Mouse (Mus musculus) heart, embryonic 12.5 days (tissue): ENCODE results near the gene Gm1123. TPM values are rescaled to one million over a fixed set of nuclear protein-coding genes. Genes with fewer than 3 reads are reported as not detected.

Experiments
- ATAC-seq: fragments of 200-750 bp; cut with Nextera tagmentation; 2 replicates; pipeline ENCODE4 v1.8.0; 2017; ENCODE audit warnings: moderate TSS enrichment, moderate library complexity; ENCODE audit not compliant: insufficient number of reproducible peaks, low FRiP score
- H3K27ac ChIP-seq: fragments of 300-500 bp; sonication (generic); 2 replicates; pipeline ENCODE4 v1.5.1; 2016; ENCODE audit warnings: mild to moderate bottlenecking, moderate library complexity; ENCODE audit not compliant: poor library complexity, severe bottlenecking
- H3K27me3 ChIP-seq: fragments of 300-500 bp; sonication (generic); replicated peaks from 2 replicates; pipeline ENCODE4 v1.6.1; 2016; ENCODE audit warnings: mild to moderate bottlenecking, moderate library complexity
- H3K36me3 ChIP-seq: fragments of 300-500 bp; sonication (generic); 2 replicates; pipeline ENCODE4 v1.6.1; 2016; ENCODE audit warnings: mild to moderate bottlenecking, moderate library complexity
- H3K4me1 ChIP-seq: fragments of 300-500 bp; sonication (generic); replicated peaks from 2 replicates; pipeline ENCODE4 v1.6.1; 2016; ENCODE audit warnings: mild to moderate bottlenecking
- H3K4me2 ChIP-seq: fragments of 300-500 bp; sonication (generic); 2 replicates; pipeline ENCODE4 v1.6.1; 2016; ENCODE audit warnings: mild to moderate bottlenecking, moderate library complexity
- H3K4me3 ChIP-seq: fragments of 300-500 bp; sonication (generic); 2 replicates; pipeline ENCODE4 v1.5.1; 2016; ENCODE audit warnings: mild to moderate bottlenecking
- H3K9ac ChIP-seq: fragments of 300-500 bp; sonication (generic); 2 replicates; pipeline ENCODE4 v1.6.1; 2016; ENCODE audit warnings: mild to moderate bottlenecking, moderate library complexity
- H3K9me3 ChIP-seq: fragments of 300-500 bp; sonication (generic); replicated peaks from 2 replicates; pipeline ENCODE4 v1.6.1; 2016; ENCODE audit warnings: mild to moderate bottlenecking, moderate library complexity
- WGBS: fragments of 180-500 bp; shearing (Covaris S2); methylation state at CpG from one replicate; pipeline ENCODE4 v1.1.7; 2016; 5-methylcytosine and 5-hydroxymethylcytosine counted together
- polyA plus RNA-seq: library from polyadenylated mRNA; unstranded; fragments of >200 nt; fragmentation: Nextera tagmentation; extraction: Ambion mirVana; gene quantifications from 2 replicates; pipeline ENCODE4 v1.2.1, GENCODE M21; 2016

Gene Gm1123
- polyA plus RNA-seq, 1 experiment from 2014 or later = 0.14 TPM

GRCm38 (mm10) chr9:99001326-99001725 lies 34.2 kb downstream of the Gm1123 start:
- Histone ChIP-seq H3K4me3 (no peak overlapping the region), H3K27me3 (no peaks in the 10 kb centered on the region), H3K9ac (no peak overlapping the region), H3K36me3 (peaks cover 36% of the 10 kb centered on the region), H3K4me1 (peaks cover 5% of the 10 kb centered on the region; the same call in 1 of the 2 replicates), H3K27ac (no peak overlapping the region), H3K9me3 (no peaks in the 10 kb centered on the region), H3K4me2 (no peak overlapping the region)
- 90% methylated on average over 6 of the region's 6 CpGs for WGBS
- no peak for ATAC-seq

GRCm38 (mm10) chr9:98999881-99000339 lies 35.6 kb downstream of the Gm1123 start:
- Histone ChIP-seq H3K4me3 (no peak overlapping the region), H3K4me1 (peaks cover 5% of the 10 kb centered on the region; the same call in 1 of the 2 replicates), H3K9me3 (no peaks in the 10 kb centered on the region), H3K36me3 (peaks cover 35% of the 10 kb centered on the region), H3K27ac (no peak overlapping the region), H3K4me2 (no peak overlapping the region), H3K9ac (no peak overlapping the region), H3K27me3 (no peaks in the 10 kb centered on the region)
- WGBS = 69% methylated on average over 9 of the region's 9 CpGs
- ATAC-seq = no peak

- H3K27me3 ChIP-seq = no peaks in the 10 kb centered on the region
- no peak for ATAC-seq
- 92% methylated on average over 4 of the region's 4 CpGs for WGBS
Measured at GRCm38 (mm10) chr9:98994103-98994502, 41.4 kb downstream of the Gm1123 start.

GRCm38 (mm10) chr9:98987131-98987530 lies 48.4 kb downstream of the Gm1123 start:
- 43% methylated on average over 9 of the region's 9 CpGs for WGBS
- no peak overlapping the region for H3K27ac ChIP-seq
- H3K4me2 ChIP-seq = peak overlapping the region; percentile 88
- H3K9me3 ChIP-seq = no peaks in the 10 kb centered on the region
- no peaks in the 10 kb centered on the region for H3K36me3 ChIP-seq
- H3K4me1 ChIP-seq = peaks cover 8% of the 10 kb centered on the region; the same call in 1 of the 2 replicates
- H3K27me3 ChIP-seq = peaks cover 14% of the 10 kb centered on the region
- ATAC-seq = no peak
- H3K4me3 ChIP-seq = peak overlapping the region; percentile 84
- peak overlapping the region; percentile 86; the same call in 1 of the 2 replicates for H3K9ac ChIP-seq

More at GRCm38 (mm10) chr9:98994103-98994502, 41.4 kb downstream of the Gm1123 start:
- Histone ChIP-seq H3K4me3 (no peak overlapping the region), H3K9ac (no peak overlapping the region), H3K9me3 (no peaks in the 10 kb centered on the region), H3K4me1 (no peaks in the 10 kb centered on the region), H3K36me3 (peaks cover 24% of the 10 kb centered on the region), H3K27ac (no peak overlapping the region), H3K4me2 (no peak overlapping the region)

- Histone ChIP-seq H3K27me3 (peaks cover 14% of the 10 kb centered on the region), H3K4me1 (peaks cover 8% of the 10 kb centered on the region; the same call in 1 of the 2 replicates), H3K36me3 (no peaks in the 10 kb centered on the region), H3K9ac (peak overlapping the region; percentile 86), H3K4me2 (peak overlapping the region; percentile 88), H3K9me3 (no peaks in the 10 kb centered on the region), H3K27ac (no peak overlapping the region), H3K4me3 (peak overlapping the region; percentile 84)
- peak; percentile 30 for ATAC-seq
- WGBS = under 1% methylated on average over 44 of the region's 50 CpGs
Measured at GRCm38 (mm10) chr9:98986476-98987096, 48.9 kb downstream of the Gm1123 start.

- Histone ChIP-seq H3K36me3 (no peaks in the 10 kb centered on the region), H3K27me3 (peaks cover 17% of the 10 kb centered on the region), H3K4me1 (peaks cover 8% of the 10 kb centered on the region; the same call in 1 of the 2 replicates), H3K4me2 (peak within 1 kb of the TSS; percentile 88), H3K27ac (peak within 1 kb of the TSS; percentile 7; the same call in 1 of the 2 replicates), H3K9me3 (no peaks in the 10 kb centered on the region), H3K4me3 (peak within 1 kb of the TSS; percentile 84), H3K9ac (peak within 1 kb of the TSS; percentile 86)
- 1% methylated on average over 45 of the region's 45 CpGs for WGBS
- ATAC-seq = peak; percentile 100
Measured at GRCm38 (mm10) chr9:98985800-98986475, 49.6 kb downstream of the Gm1123 start, which contains the start of gene Faim. Faim (plus strand) TSS chr9:98986373.

- H3K4me2 ChIP-seq = peak overlapping the region; percentile 55
- H3K9ac ChIP-seq = no peak overlapping the region
- peak overlapping the region; percentile 38 for H3K4me3 ChIP-seq
- ATAC-seq = peak; percentile 69; the same call in 1 of the 2 replicates
- no peaks in the 10 kb centered on the region for H3K9me3 ChIP-seq
- H3K36me3 ChIP-seq = no peaks in the 10 kb centered on the region
- H3K27me3 ChIP-seq = peaks cover 44% of the 10 kb centered on the region
- 0 out of 2 replicates have a peak, but pooled peaks cover 3% of the 10 kb centered on the region for H3K4me1 ChIP-seq
- H3K27ac ChIP-seq = no peak overlapping the region
- WGBS = 6% methylated on average over 29 of the region's 29 CpGs
Measured at GRCm38 (mm10) chr9:98979431-98980416, 55.8 kb downstream of the Gm1123 start.

GRCm38 (mm10) chr9:98976520-98976919 lies 59.0 kb downstream of the Gm1123 start:
- H3K4me3 ChIP-seq = no peak overlapping the region
- no peak overlapping the region for H3K9ac ChIP-seq
- H3K27ac ChIP-seq = no peak overlapping the region
- H3K36me3 ChIP-seq = no peaks in the 10 kb centered on the region
- H3K27me3 ChIP-seq = peaks cover 59% of the 10 kb centered on the region
- 35% methylated on average over 5 of the region's 5 CpGs for WGBS
- ATAC-seq = no peak
- H3K9me3 ChIP-seq = no peaks in the 10 kb centered on the region
- no peak overlapping the region for H3K4me2 ChIP-seq
- H3K4me1 ChIP-seq = peaks cover 6% of the 10 kb centered on the region; the same call in 1 of the 2 replicates

GRCm38 (mm10) chr9:98976081-98976480 lies 59.4 kb downstream of the Gm1123 start:
- H3K9ac ChIP-seq = no peak overlapping the region
- peaks cover 59% of the 10 kb centered on the region for H3K27me3 ChIP-seq
- no peaks in the 10 kb centered on the region for H3K9me3 ChIP-seq
- no peak overlapping the region for H3K27ac ChIP-seq
- WGBS = 65% methylated on average over 1 of the region's 1 CpGs
- H3K4me2 ChIP-seq = no peak overlapping the region
- H3K4me3 ChIP-seq = no peak overlapping the region
- peaks cover 6% of the 10 kb centered on the region; the same call in 1 of the 2 replicates for H3K4me1 ChIP-seq
- ATAC-seq = no peak
- H3K36me3 ChIP-seq = no peaks in the 10 kb centered on the region

- peaks cover 71% of the 10 kb centered on the region for H3K27me3 ChIP-seq
- peaks cover 5% of the 10 kb centered on the region; the same call in 1 of the 2 replicates for H3K9me3 ChIP-seq
- H3K27ac ChIP-seq = no peak overlapping the region
- H3K4me3 ChIP-seq = no peak overlapping the region
- H3K36me3 ChIP-seq = no peaks in the 10 kb centered on the region
- H3K9ac ChIP-seq = no peak overlapping the region
- ATAC-seq = no peak
- WGBS = 41% methylated on average over 2 of the region's 2 CpGs
- H3K4me2 ChIP-seq = no peak overlapping the region
- H3K4me1 ChIP-seq = peaks cover 6% of the 10 kb centered on the region; the same call in 1 of the 2 replicates
Measured at GRCm38 (mm10) chr9:98974898-98975297, 60.6 kb downstream of the Gm1123 start.
